In the genomic region with DNA sequence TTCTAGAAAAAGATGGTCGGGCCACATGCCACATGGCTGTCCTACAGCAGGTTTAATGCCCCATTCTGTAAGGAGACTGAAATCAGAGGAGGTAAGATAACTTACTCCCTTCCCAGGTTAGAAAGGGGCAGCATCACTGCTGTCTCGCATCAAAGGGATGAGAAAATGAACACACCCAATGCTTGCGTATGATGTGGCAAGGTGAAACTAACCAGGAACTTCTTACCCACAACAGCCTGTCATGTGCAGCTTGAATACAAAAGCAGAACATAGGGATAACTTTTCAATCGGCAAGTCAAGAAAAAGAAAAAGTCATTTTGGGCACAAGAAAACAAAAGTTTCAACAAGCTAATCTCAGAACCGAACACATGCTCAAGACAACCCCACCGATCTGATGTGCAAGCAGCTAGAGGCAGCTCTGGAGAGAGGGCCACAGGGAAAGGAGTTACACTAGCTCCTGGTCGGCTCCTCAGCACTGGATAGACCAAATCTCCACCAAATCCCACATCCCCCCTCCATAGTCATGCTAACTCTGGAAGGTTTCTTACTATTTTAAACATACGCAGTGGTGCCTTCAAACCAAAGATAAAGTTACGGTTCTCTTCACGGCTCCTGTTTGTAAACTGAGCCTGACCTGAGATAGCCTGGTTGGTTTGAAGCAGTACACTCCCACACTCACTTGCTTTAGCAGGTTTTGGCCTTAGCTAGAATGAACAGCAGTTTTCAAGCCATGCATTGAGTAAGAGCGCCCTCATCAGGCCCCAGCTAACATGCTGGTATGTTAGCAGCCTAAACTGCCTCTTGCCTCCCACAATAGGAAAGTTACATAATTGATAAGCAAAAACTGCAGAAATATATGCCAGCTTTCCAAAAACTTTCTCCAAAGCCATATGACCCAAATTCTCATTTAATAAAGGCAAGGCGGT, we compare ENCODE assay signal across 10 mouse cellular contexts. TPM values are rescaled to one million over a fixed set of nuclear protein-coding genes. Genes with fewer than 3 reads are reported as not detected.
A peak's percentile ranks its signal among the peaks of the same experiment; 100 is the strongest.
DNase-seq lines count a peak whose midpoint lies in the region; TF ChIP-seq lines count a peak whose summit lies in the region.
"Had no signal": no experiment of that assay in that cellular context is flagged by ENCODE, and none has a peak within 500 bp of the region (broad histone marks: within the 10 kb centered on the region; RNA-seq: fewer than 3 reads in every experiment).

No protein-coding gene starts in this region.

- TF ChIP-seq CTCF in lung, adult 2 months (IDR thresholded peaks at IDR 0.05; ENCODE audit: insufficient read depth, low read length): 0 out of 2 replicates have a peak, but pooled peaks have one; percentile 1

- DNase-seq in lung, adult 2 months: no peak
- no peak for DNase-seq in lung, adult 18-20 months
- DNase-seq in cerebellum, postnatal 10 days: peak; percentile 89 to 91
- DNase-seq in frontal cortex, postnatal 25 days (ENCODE audit: low spot score in 2 of 2): peak; percentile 63 to 69
- peak; percentile 64 to 79 for DNase-seq in layer of hippocampus, adult 8-10 months (ENCODE audit: low spot score in 2 of 2)
- DNase-seq in lung, postnatal 25 days (ENCODE audit: low spot score): peak; percentile 18
- peak; percentile 81 for DNase-seq in right cerebral cortex, postnatal 14 days
- no peak for DNase-seq in gastrocnemius, adult 8-10 months (ENCODE audit: low spot score in 2 of 2)

- no peaks in the 10 kb centered on the region for H3K4me1 ChIP-seq in lung, adult 2 months (ENCODE audit: control insufficient read depth, insufficient read depth, low read length)
- H3K4me1 ChIP-seq: embryonic facial prominence, embryonic 13.5 days; midbrain, embryonic 12.5 days had no signal

- H3K4me3 ChIP-seq in lung, adult 2 months (replicated peaks; ENCODE audit: extremely low read depth, low read depth, low read length): no peak overlapping the region
- H3K4me3 ChIP-seq: embryonic facial prominence, embryonic 13.5 days; midbrain, embryonic 12.5 days had no signal

- 60% methylated on average over 12 of the region's 12 CpGs for WGBS in lung, adult 2 months

- no peak for TF ChIP-seq POLR2A in lung, adult 2 months (IDR thresholded peaks at IDR 0.05; ENCODE audit: borderline replicate concordance, extremely low read depth, low read depth, low read length)

RNA-seq across cellular contexts. Expression of a gene that starts 14.3 kb away (rescaled TPM):
- 0.33 TPM in 1 of 2 replicates, not detected in the other for polyA plus RNA-seq in lung, adult 2 months (2012; rRNA removed)
- 1 to 10 TPM in 2 of 4 experiments, under 1 TPM in 1, not detected in 1; 0.52 to 1.5 (median 1.0) TPM for total RNA-seq in layer of hippocampus, adult 8-10 months (2022)
- not detected for total RNA-seq in gastrocnemius, adult 8-10 months (2022)

Comparison
In these comparisons a context has a peak if more than half of its experiments do, and no peak if none do; other contexts are left out.
1. DNase-seq: peak in cerebellum, postnatal 10 days (2 of 2), frontal cortex, postnatal 25 days (2 of 2), layer of hippocampus, adult 8-10 months (2 of 2), lung, postnatal 25 days (single experiment) and right cerebral cortex, postnatal 14 days (single experiment); none in lung, adult 2 months (single experiment), lung, adult 18-20 months (0 of 2) and gastrocnemius, adult 8-10 months (0 of 2).